Mouse (Mus musculus): ENCODE results near the gene Xrra1. TPM values are rescaled to one million over a fixed set of nuclear protein-coding genes. Genes with fewer than 3 reads are reported as not detected.

Gene Xrra1
- total and polyA plus RNA-seq, 2 experiments from 2014 or later, result 2.1 to 2.4 TPM

DNA sequence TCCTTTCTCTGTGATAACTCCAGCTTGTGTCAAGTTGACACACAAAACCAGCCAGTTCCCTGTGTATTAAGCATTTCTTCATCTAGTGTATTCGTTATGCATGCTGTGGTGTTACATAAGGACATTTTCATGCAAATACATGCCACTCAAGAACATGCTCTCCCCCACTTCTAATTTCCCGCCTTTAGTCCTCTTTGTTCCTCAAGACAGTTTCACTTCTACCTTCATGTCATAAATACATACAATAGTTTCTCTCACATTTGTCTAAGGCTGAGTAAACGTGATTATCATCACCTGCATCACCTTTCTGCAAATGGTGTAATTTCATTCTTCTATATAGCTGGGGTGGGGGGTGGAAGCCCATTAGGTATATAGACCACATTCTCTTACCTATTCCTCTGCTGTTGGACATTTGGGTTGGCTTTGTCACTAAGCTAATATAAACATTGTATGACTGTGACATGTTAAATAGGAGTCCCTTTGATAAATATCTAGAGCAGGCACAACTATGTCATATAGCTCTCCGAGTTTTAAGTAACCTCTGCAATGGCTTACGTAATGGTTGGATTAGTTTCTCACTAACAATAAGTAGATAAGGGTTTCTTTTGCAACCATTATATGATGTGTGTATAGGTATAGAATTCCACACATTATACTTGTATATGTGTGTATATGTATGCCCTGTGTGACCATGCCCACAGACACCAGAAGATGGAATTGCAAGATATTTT lies 25.6 kb upstream of the Xrra1 start:
- Histone ChIP-seq H3K36me3 (ENCODE audit: insufficient read depth, low read length) (peaks cover 5% of the 10 kb centered on the region; the same call in 1 of the 2 replicates), H3K4me2 (ENCODE audit: low read depth, low read length, poor library complexity, severe bottlenecking) (no peak overlapping the region), H3K27me3 (ENCODE audit: insufficient read depth, low read length) (no peaks in the 10 kb centered on the region), H3K9ac (replicated peaks; ENCODE audit: low read length, poor library complexity, severe bottlenecking) (no peak overlapping the region), H3K4me1 (ENCODE audit: insufficient read depth, low read length) (no peaks in the 10 kb centered on the region), H3K27ac (ENCODE audit: low read depth, low read length) (no peak overlapping the region), H3K9me3 (ENCODE audit: low read length) (no peaks in the 10 kb centered on the region), H3K4me3 (ENCODE audit: low read depth, low read length) (no peak overlapping the region)
- TF ChIP-seq CTCF (IDR thresholded peaks at IDR 0.05), result no peak
- DNase-seq (ENCODE audit: low spot score) (no peak), ATAC-seq (ENCODE audit: low FRiP score) (no peak)
- WGBS, result 87% methylated on average over 5 of the region's 5 CpGs

DNA sequence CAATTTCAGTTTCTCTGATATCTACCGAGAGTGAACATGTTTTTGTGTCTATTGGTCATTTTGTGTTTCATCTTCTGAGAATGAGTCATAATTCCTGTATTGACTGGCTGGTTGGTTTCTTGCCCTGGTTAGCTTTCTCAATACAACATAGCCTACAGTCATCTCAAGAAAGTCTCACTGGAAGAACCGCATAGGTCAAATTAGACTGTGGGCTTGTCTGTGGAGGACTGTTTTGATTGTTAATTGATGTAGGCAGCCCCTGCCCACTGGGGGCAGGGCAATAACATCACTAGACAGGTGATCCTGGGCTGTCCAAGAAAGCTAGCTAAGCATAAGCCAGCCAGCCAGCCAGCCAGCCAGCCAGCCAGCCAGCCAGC lies 25.1 kb upstream of the Xrra1 start:
- Histone ChIP-seq H3K4me2 (ENCODE audit: low read depth, low read length, poor library complexity, severe bottlenecking) (no peak overlapping the region), H3K4me3 (ENCODE audit: low read depth, low read length) (no peak overlapping the region), H3K4me1 (ENCODE audit: insufficient read depth, low read length) (no peaks in the 10 kb centered on the region), H3K27me3 (ENCODE audit: insufficient read depth, low read length) (no peaks in the 10 kb centered on the region), H3K36me3 (ENCODE audit: insufficient read depth, low read length) (peaks cover 9% of the 10 kb centered on the region; the same call in 1 of the 2 replicates), H3K9ac (replicated peaks; ENCODE audit: low read length, poor library complexity, severe bottlenecking) (no peak overlapping the region), H3K9me3 (ENCODE audit: low read length) (no peaks in the 10 kb centered on the region), H3K27ac (ENCODE audit: low read depth, low read length) (no peak overlapping the region)
- WGBS, result 93% methylated on average over 2 of the region's 2 CpGs
- DNase-seq (ENCODE audit: low spot score), result no peak
- no peak for ATAC-seq (ENCODE audit: low FRiP score)
- TF ChIP-seq CTCF (IDR thresholded peaks at IDR 0.05), result no peak

DNA sequence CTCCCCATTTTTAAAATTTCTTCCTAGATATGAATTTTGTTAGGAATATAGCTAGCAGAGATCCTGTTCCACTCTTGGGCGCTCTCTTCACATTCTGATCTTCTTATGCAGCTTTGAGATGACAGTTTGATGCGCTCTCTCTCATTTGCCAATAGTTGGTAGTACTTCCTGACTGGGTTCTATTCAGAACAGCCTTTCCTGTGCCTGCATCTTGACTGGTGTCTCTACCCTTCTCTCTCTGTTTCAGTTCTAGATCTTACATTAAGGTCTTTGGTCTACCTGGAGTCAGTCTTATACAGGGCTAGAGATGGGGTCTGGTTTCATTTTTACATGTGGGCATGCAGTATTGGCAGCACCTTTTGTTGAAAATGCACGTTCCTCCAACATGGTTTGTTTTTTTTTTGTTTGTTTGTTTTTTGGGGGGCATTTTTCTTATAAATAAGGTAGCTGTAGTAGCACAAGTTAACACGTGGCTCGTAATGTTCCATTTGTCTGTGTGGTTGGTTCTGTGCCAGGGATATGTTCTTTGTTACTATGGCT lies 24.5 kb upstream of the Xrra1 start:
- no peak for ATAC-seq (ENCODE audit: low FRiP score)
- Histone ChIP-seq H3K4me3 (ENCODE audit: low read depth, low read length) (no peak overlapping the region), H3K27ac (ENCODE audit: low read depth, low read length) (no peak overlapping the region), H3K4me2 (ENCODE audit: low read depth, low read length, poor library complexity, severe bottlenecking) (no peak overlapping the region), H3K9ac (replicated peaks; ENCODE audit: low read length, poor library complexity, severe bottlenecking) (no peak overlapping the region), H3K9me3 (ENCODE audit: low read length) (no peaks in the 10 kb centered on the region), H3K36me3 (ENCODE audit: insufficient read depth, low read length) (peaks cover 9% of the 10 kb centered on the region; the same call in 1 of the 2 replicates), H3K4me1 (ENCODE audit: insufficient read depth, low read length) (no peaks in the 10 kb centered on the region), H3K27me3 (ENCODE audit: insufficient read depth, low read length) (no peaks in the 10 kb centered on the region)
- TF ChIP-seq CTCF (IDR thresholded peaks at IDR 0.05), result no peak
- 88% methylated on average over 5 of the region's 5 CpGs for WGBS
- DNase-seq (ENCODE audit: low spot score), result no peak

DNA sequence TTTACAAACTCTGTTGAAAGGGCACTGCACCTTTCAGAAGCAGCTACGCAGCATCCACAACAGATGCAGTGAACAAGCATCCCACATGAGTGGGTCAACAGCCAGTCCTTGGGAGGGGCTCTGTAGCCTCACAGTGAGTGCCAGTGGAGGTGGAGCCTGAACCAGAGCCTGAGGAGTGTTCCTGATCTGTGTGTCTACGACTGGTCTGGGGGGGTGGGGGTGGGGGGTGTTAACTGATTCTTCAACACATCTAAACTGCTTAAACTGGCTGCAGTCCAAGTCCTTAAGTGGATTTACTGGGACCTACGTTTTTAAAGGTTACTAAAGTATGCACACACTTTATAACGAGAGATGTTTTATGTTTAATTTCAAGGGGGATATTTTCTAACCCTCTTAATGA lies 22.1 kb upstream of the Xrra1 start:
- Histone ChIP-seq H3K4me3 (ENCODE audit: low read depth, low read length) (no peak overlapping the region), H3K9me3 (ENCODE audit: low read length) (no peaks in the 10 kb centered on the region), H3K4me1 (ENCODE audit: insufficient read depth, low read length) (no peaks in the 10 kb centered on the region), H3K9ac (replicated peaks; ENCODE audit: low read length, poor library complexity, severe bottlenecking) (no peak overlapping the region), H3K4me2 (ENCODE audit: low read depth, low read length, poor library complexity, severe bottlenecking) (no peak overlapping the region), H3K27ac (ENCODE audit: low read depth, low read length) (no peak overlapping the region), H3K27me3 (ENCODE audit: insufficient read depth, low read length) (no peaks in the 10 kb centered on the region), H3K36me3 (ENCODE audit: insufficient read depth, low read length) (peaks cover 24% of the 10 kb centered on the region)
- ATAC-seq (ENCODE audit: low FRiP score) (no peak), DNase-seq (ENCODE audit: low spot score) (no peak)
- no peak for TF ChIP-seq CTCF (IDR thresholded peaks at IDR 0.05)
- 67% methylated on average over 4 of the region's 4 CpGs for WGBS

DNA sequence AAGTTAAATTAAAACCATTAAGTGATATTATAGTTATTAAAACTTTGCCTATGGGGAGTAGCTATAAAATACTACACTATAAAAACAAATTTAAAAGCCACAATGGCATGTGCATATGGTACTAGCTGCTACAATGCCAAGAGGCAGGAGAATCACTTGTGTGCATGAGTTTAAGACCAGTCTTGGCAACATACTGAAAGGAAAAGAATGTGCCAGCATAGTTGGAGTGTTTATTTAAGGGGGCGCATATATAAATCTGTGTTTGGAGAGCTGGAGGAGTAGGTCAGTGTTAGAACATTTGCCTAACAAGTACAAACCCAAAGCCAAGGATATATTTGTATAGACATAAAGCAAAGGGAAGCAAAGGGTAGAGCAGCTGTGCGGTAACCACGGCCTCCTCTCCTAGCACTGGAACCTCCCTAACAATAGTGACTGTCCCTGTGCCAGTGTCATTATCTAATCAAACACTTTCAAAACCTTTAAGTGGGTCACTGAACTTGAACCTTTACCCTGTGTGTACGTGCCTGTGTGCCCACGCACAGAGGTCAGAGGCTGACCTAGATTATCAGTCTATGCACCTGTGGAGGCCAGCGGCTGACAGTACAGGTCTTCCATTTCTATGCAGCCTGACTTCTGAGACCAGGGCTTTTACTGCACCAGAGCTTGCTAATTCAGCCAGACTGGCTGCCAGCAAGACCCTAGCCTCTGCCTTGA lies 21.4 kb upstream of the Xrra1 start:
- WGBS, result 93% methylated on average over 6 of the region's 6 CpGs

DNA sequence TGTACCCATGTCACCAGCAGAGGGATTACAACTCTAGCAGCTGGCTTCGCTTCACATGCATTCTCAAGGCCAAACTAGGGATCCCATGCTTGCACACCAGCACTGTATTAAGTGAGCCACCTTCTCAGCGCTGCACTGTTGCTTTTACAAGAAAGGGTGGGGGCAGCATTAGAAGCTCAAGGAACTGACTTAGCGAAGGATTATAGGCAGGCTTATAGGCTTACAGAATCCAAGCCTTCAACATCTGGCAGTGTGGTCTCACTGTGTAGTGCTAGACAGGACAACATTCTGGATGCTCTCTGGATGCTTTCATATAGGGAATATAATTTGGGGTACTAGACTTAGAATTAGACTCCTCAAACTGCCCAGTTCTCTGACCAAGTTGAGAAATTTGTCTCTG lies 20.7 kb upstream of the Xrra1 start:
- H3K4me2 ChIP-seq (ENCODE audit: low read depth, low read length, poor library complexity, severe bottlenecking), result no peak overlapping the region
- H3K9me3 ChIP-seq (ENCODE audit: low read length), result no peaks in the 10 kb centered on the region
- H3K4me3 ChIP-seq (ENCODE audit: low read depth, low read length), result no peak overlapping the region
- DNase-seq (ENCODE audit: low spot score), result no peak
- H3K4me1 ChIP-seq (ENCODE audit: insufficient read depth, low read length), result no peaks in the 10 kb centered on the region
- H3K27ac ChIP-seq (ENCODE audit: low read depth, low read length), result no peak overlapping the region
- H3K27me3 ChIP-seq (ENCODE audit: insufficient read depth, low read length), result no peaks in the 10 kb centered on the region
- peaks cover 33% of the 10 kb centered on the region for H3K36me3 ChIP-seq (ENCODE audit: insufficient read depth, low read length)
- ATAC-seq (ENCODE audit: low FRiP score), result no peak
- H3K9ac ChIP-seq (replicated peaks; ENCODE audit: low read length, poor library complexity, severe bottlenecking), result no peak overlapping the region
- 91% methylated on average over 3 of the region's 3 CpGs for WGBS
- no peak for TF ChIP-seq CTCF (IDR thresholded peaks at IDR 0.05)

More for the DNA sequence above, 21.4 kb upstream of the Xrra1 start:
- ATAC-seq (ENCODE audit: low FRiP score) (no peak), DNase-seq (ENCODE audit: low spot score) (no peak)
- Histone ChIP-seq H3K27ac (ENCODE audit: low read depth, low read length) (no peak overlapping the region), H3K9me3 (ENCODE audit: low read length) (no peaks in the 10 kb centered on the region), H3K27me3 (ENCODE audit: insufficient read depth, low read length) (no peaks in the 10 kb centered on the region), H3K4me3 (ENCODE audit: low read depth, low read length) (no peak overlapping the region), H3K36me3 (ENCODE audit: insufficient read depth, low read length) (peaks cover 26% of the 10 kb centered on the region), H3K9ac (replicated peaks; ENCODE audit: low read length, poor library complexity, severe bottlenecking) (no peak overlapping the region), H3K4me1 (ENCODE audit: insufficient read depth, low read length) (no peaks in the 10 kb centered on the region), H3K4me2 (ENCODE audit: low read depth, low read length, poor library complexity, severe bottlenecking) (no peak overlapping the region)
- no peak for TF ChIP-seq CTCF (IDR thresholded peaks at IDR 0.05)
